Mouse (Mus musculus) ES-E14 (cell line): ENCODE measurements around the gene Myl9. TPM values are rescaled to one million over a fixed set of nuclear protein-coding genes. Genes with fewer than 3 reads are reported as not detected.

ENCODE experiments used
- DNase-seq: peaks from one replicate; pipeline ENCODE4 v3.0.0-alpha.2; 2013; ENCODE audit warnings: low read depth, low spot score
- H3K27ac ChIP-seq: 2 replicates; pipeline ENCODE4 v1.5.1; 2012; ENCODE audit warnings: low read depth, mild to moderate bottlenecking, low read length, moderate library complexity, mixed read lengths; ENCODE audit not compliant: poor library complexity, insufficient read depth, severe bottlenecking
- H3K36me3 ChIP-seq: 2 replicates; pipeline ENCODE4 v1.6.1; 2012; ENCODE audit warnings: mild to moderate bottlenecking, low read length, moderate library complexity, mixed read lengths; ENCODE audit not compliant: control insufficient read depth, poor library complexity, insufficient read depth, severe bottlenecking
- H3K4me1 ChIP-seq, 2 experiments: fragments of 150-350 bp in 1 of 2; sonication (generic) in 1 of 2; 2 replicates each; pipeline ENCODE4 v1.6.1; 2012; ENCODE audit warnings: low read length in 2 of 2, mild to moderate bottlenecking in 1 of 2, mixed read lengths in 1 of 2; ENCODE audit not compliant: control insufficient read depth in 2 of 2, insufficient read depth in 2 of 2, poor library complexity in 1 of 2
- H3K4me3 ChIP-seq, 2 experiments: fragments of 150-350 bp in 1 of 2; sonication (generic) in 1 of 2; 2 replicates each; pipeline ENCODE4 v1.5.1; 2012; ENCODE audit warnings: low read length in 2 of 2, low read depth in 1 of 2, mild to moderate bottlenecking in 1 of 2, mixed read lengths in 1 of 2; ENCODE audit not compliant: insufficient read depth in 1 of 2, poor library complexity in 1 of 2, severe bottlenecking in 1 of 2
- H3K9ac ChIP-seq: 2 replicates; pipeline ENCODE4 v1.6.1; 2012; ENCODE audit warnings: low read depth, mild to moderate bottlenecking, low read length, mixed read lengths; ENCODE audit not compliant: poor library complexity, insufficient read depth, severe bottlenecking
- H3K9me3 ChIP-seq: fragments of 150-350 bp; sonication (generic); 2 replicates; pipeline ENCODE4 v1.6.1; 2012; ENCODE audit warnings: low read depth, mild to moderate bottlenecking, low read length; ENCODE audit not compliant: control insufficient read depth, insufficient read depth
- CHD2 ChIP-seq: IDR thresholded peaks from 2 replicates; pipeline ENCODE4 v1.6.1; 2014; ENCODE audit warnings: mild to moderate bottlenecking, low read depth, low read length, inconsistent platforms
- HCFC1 ChIP-seq: IDR thresholded peaks from 2 replicates; pipeline ENCODE4 v1.6.1; 2012; ENCODE audit warnings: low read length, inconsistent platforms, borderline replicate concordance; ENCODE audit not compliant: insufficient read depth
- MAFK ChIP-seq: IDR thresholded peaks from 2 replicates; pipeline ENCODE4 v1.6.1; 2014; ENCODE audit warnings: mild to moderate bottlenecking, low read depth, low read length, inconsistent platforms; ENCODE audit not compliant: insufficient read depth
- ZC3H11A ChIP-seq: IDR thresholded peaks from 2 replicates; pipeline ENCODE4 v1.6.1; 2012; ENCODE audit warnings: low read depth, mild to moderate bottlenecking, inconsistent platforms, low read length, borderline replicate concordance
- ZNF384 ChIP-seq: IDR thresholded peaks from 2 replicates; pipeline ENCODE4 v1.6.1; 2012; ENCODE audit warnings: low read depth, low read length, inconsistent platforms
- in situ Hi-C, 2 experiments: fragments of 600-800 bp; cut with MboI; formaldehyde crosslinking; loops; one replicate each; pipeline ENCODE4 v1.15.1; 2025; ENCODE audit warnings: low sequenced_read_pairs in 2 of 2, inconsistent platforms in 1 of 2; ENCODE audit not compliant: unreplicated experiment in 2 of 2
- total RNA-seq: library from RNA; depleted of rRNA; stranded (reverse); fragments of 300-350 nt; gene quantifications from 2 replicates; pipeline ENCODE4 v1.2.3, GENCODE M21; 2012

Myl9 gene
- total RNA-seq, 1 experiment, result 77.7 TPM

GRCm38 (mm10) chr2:156747315-156747714 is 27.9 kb upstream of the Myl9 start:
- in situ Hi-C loops, result no loop called here
- H3K36me3 ChIP-seq, result peaks cover 35% of the 10 kb centered on the region
- no peak overlapping the region for H3K4me3 ChIP-seq
- no peak overlapping the region for H3K9ac ChIP-seq
- no peaks in the 10 kb centered on the region for H3K9me3 ChIP-seq
- H3K4me1 ChIP-seq, result peaks cover 0 to 9% of the 10 kb centered on the region in 2 experiments; a peak in 1 of 4 replicates
- TF ChIP-seq ZC3H11A, result no peak
- TF ChIP-seq HCFC1, result no peak
- no peak for TF ChIP-seq ZNF384
- TF ChIP-seq CHD2, result no peak
- no peak for TF ChIP-seq MAFK
- H3K27ac ChIP-seq, result no peak overlapping the region
- no peak for DNase-seq

GRCm38 (mm10) chr2:156749687-156750086 is 25.5 kb upstream of the Myl9 start:
- in situ Hi-C loops, result no loop called here
- Histone ChIP-seq H3K4me1 (peaks cover 0 to 9% of the 10 kb centered on the region in 2 experiments; a peak in 1 of 4 replicates), H3K36me3 (peaks cover 37% of the 10 kb centered on the region)

GRCm38 (mm10) chr2:156756937-156757336 is 18.3 kb upstream of the Myl9 start:
- Histone ChIP-seq H3K9me3 (no peaks in the 10 kb centered on the region), H3K4me1 (no peaks in the 10 kb centered on the region), H3K36me3 (peaks cover 33% of the 10 kb centered on the region), H3K27ac (no peak overlapping the region), H3K4me3 (no peak overlapping the region), H3K9ac (no peak overlapping the region)
- no peak for DNase-seq
- in situ Hi-C loops, result no loop called here
- TF ChIP-seq ZNF384 (no peak), ZC3H11A (no peak), MAFK (no peak), HCFC1 (no peak), CHD2 (no peak)

More at GRCm38 (mm10) chr2:156749687-156750086, 25.5 kb upstream of the Myl9 start:
- Histone ChIP-seq H3K9me3 (no peaks in the 10 kb centered on the region), H3K9ac (no peak overlapping the region), H3K27ac (no peak overlapping the region), H3K4me3 (no peak overlapping the region)
- no peak for TF ChIP-seq HCFC1
- no peak for TF ChIP-seq CHD2
- TF ChIP-seq ZC3H11A, result no peak
- TF ChIP-seq ZNF384, result no peak
- TF ChIP-seq MAFK, result no peak
- DNase-seq, result no peak

GRCm38 (mm10) chr2:156760843-156761505 is 14.2 kb upstream of the Myl9 start:
- Histone ChIP-seq H3K4me3 (no peak overlapping the region), H3K4me1 (peaks cover 0 to 5% of the 10 kb centered on the region in 2 experiments; a peak in 2 of 4 replicates), H3K9ac (no peak overlapping the region), H3K36me3 (peaks cover 42% of the 10 kb centered on the region), H3K27ac (no peak overlapping the region), H3K9me3 (no peaks in the 10 kb centered on the region)
- no peak for TF ChIP-seq ZNF384
- DNase-seq, result no peak
- in situ Hi-C loops, result no loop called here
